Mouse (Mus musculus): Measurements from ENCODE around the gene Slc24a4. TPM values are rescaled to one million over a fixed set of nuclear protein-coding genes. Genes with fewer than 3 reads are reported as not detected.

The Slc24a4 gene
- polyA plus RNA-seq, 1 experiment from 2014 or later, result 0.16 TPM

DNA sequence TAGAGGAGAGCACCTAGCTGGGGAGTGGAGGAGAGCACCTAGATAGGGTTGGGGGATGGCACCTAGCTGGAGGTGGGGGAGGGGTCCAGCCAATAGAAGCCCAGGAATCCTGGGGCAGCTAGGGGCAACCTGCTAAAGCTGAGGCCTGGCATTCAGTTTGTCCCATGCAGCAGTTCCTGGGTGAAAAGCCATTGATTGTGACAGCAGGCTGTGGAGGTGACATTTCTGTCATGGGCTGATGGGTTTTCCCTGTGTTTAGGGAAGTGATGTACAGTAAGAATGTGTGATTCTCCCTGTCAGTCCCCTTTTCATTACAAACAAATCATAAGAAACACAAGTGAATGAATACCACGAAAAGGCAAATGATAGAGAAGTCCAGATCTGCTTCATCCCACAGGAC is 167.8 kb downstream of the Slc24a4 start:
- DNase-seq (ENCODE audit: low spot score) (no peak), ATAC-seq (replicated peaks; ENCODE audit: low FRiP score) (no peak)
- Histone ChIP-seq H3K9ac (ENCODE audit: low read length) (no peak overlapping the region), H3K27ac (ENCODE audit: low read depth, low read length) (no peak overlapping the region), H3K36me3 (ENCODE audit: control insufficient read depth, insufficient read depth, low read length) (no peaks in the 10 kb centered on the region), H3K27me3 (ENCODE audit: control insufficient read depth, insufficient read depth, low read length) (no peaks in the 10 kb centered on the region), H3K4me1 (replicated peaks; ENCODE audit: control insufficient read depth, insufficient read depth, low read length) (no peaks in the 10 kb centered on the region), H3K9me3 (ENCODE audit: control insufficient read depth, low read length) (no peaks in the 10 kb centered on the region), H3K4me2 (ENCODE audit: low read depth, low read length, severe bottlenecking) (no peak overlapping the region), H3K4me3 (ENCODE audit: low read depth, low read length) (no peak overlapping the region)
- WGBS, result 88% methylated on average over 1 of the region's 1 CpGs

DNA sequence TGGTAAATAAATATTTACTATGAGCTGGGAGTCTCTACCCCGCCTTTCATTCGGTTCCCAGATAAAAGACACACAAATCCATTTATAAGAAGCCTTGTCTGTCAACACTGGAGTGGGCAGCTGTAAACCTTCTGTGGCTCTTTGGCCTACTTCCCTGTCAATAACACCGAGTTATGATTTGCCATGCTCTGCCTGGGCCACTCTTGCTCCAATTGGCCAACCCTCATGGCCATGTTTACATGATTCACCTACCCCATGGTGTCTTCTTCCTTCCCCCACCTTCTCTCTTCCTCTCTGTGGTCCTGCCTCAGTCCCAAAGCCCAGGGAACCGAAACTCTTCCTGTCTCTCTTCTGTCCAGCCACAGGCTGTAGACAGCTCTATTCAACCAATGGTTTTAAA is 168.4 kb downstream of the Slc24a4 start:
- DNase-seq (ENCODE audit: low spot score), result no peak
- no peaks in the 10 kb centered on the region for H3K4me1 ChIP-seq (replicated peaks; ENCODE audit: control insufficient read depth, insufficient read depth, low read length)
- no peak overlapping the region for H3K4me3 ChIP-seq (ENCODE audit: low read depth, low read length)
- no peak overlapping the region for H3K9ac ChIP-seq (ENCODE audit: low read length)
- H3K27me3 ChIP-seq (ENCODE audit: control insufficient read depth, insufficient read depth, low read length), result no peaks in the 10 kb centered on the region
- H3K9me3 ChIP-seq (ENCODE audit: control insufficient read depth, low read length), result no peaks in the 10 kb centered on the region
- no peaks in the 10 kb centered on the region for H3K36me3 ChIP-seq (ENCODE audit: control insufficient read depth, insufficient read depth, low read length)
- no peak overlapping the region for H3K27ac ChIP-seq (ENCODE audit: low read depth, low read length)
- WGBS, result 84% methylated on average over 4 of the region's 4 CpGs
- no peak for ATAC-seq (replicated peaks; ENCODE audit: low FRiP score)
- H3K4me2 ChIP-seq (ENCODE audit: low read depth, low read length, severe bottlenecking), result no peak overlapping the region

DNA sequence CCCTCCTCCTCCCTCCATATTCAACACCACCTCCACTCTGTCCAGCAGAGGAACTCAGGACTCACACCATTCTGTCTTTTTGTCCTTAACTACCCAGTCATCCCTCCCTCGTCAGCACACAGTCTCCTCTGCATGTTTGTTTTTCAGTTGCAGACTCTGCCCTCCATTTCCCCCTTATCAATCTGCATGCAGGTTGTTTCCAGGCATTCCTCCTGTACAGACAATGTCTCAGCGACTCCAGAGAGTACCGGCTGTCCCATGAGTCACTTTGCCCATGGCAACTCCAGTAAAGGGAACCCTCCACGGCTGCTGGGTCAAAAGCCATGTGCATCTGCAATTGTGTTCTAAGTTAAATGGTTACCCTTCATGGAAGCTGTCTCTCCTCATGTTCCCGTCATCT is 170.7 kb downstream of the Slc24a4 start:
- DNase-seq (ENCODE audit: low spot score) (no peak), ATAC-seq (replicated peaks; ENCODE audit: low FRiP score) (no peak)
- H3K4me3 ChIP-seq (ENCODE audit: low read depth, low read length), result no peak overlapping the region
- no peaks in the 10 kb centered on the region for H3K9me3 ChIP-seq (ENCODE audit: control insufficient read depth, low read length)
- H3K9ac ChIP-seq (ENCODE audit: low read length), result no peak overlapping the region
- WGBS, result 85% methylated on average over 5 of the region's 5 CpGs
- H3K27me3 ChIP-seq (ENCODE audit: control insufficient read depth, insufficient read depth, low read length), result no peaks in the 10 kb centered on the region
- no peak overlapping the region for H3K4me2 ChIP-seq (ENCODE audit: low read depth, low read length, severe bottlenecking)
- no peak overlapping the region for H3K27ac ChIP-seq (ENCODE audit: low read depth, low read length)
- H3K36me3 ChIP-seq (ENCODE audit: control insufficient read depth, insufficient read depth, low read length), result no peaks in the 10 kb centered on the region
- no peaks in the 10 kb centered on the region for H3K4me1 ChIP-seq (replicated peaks; ENCODE audit: control insufficient read depth, insufficient read depth, low read length)

DNA sequence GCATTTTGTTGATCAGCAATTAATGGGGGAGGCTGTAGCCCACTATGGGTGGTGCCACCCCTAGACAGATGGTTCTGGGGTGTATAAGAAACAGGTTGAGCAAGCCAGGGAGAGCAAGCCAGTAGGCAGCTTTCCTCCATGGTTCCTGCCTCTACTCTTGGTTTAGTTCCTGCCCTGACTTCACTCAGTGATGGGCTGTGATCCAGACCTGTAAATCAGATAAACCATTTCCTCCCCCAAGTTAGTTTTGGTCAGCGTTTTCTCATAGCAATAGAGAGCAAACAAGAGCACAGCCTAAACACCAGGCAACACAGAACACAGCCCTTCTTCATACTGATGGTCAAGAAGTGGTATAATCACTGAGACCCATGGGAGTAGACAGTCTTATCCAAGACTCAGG is 173.1 kb downstream of the Slc24a4 start:
- H3K9ac ChIP-seq (ENCODE audit: low read length), result no peak overlapping the region
- no peaks in the 10 kb centered on the region for H3K4me1 ChIP-seq (replicated peaks; ENCODE audit: control insufficient read depth, insufficient read depth, low read length)
- no peaks in the 10 kb centered on the region for H3K36me3 ChIP-seq (ENCODE audit: control insufficient read depth, insufficient read depth, low read length)
- ATAC-seq (replicated peaks; ENCODE audit: low FRiP score) (no peak), DNase-seq (ENCODE audit: low spot score) (no peak)
- no peaks in the 10 kb centered on the region for H3K9me3 ChIP-seq (ENCODE audit: control insufficient read depth, low read length)
- H3K27me3 ChIP-seq (ENCODE audit: control insufficient read depth, insufficient read depth, low read length), result no peaks in the 10 kb centered on the region
- no peak overlapping the region for H3K4me2 ChIP-seq (ENCODE audit: low read depth, low read length, severe bottlenecking)
- no peak overlapping the region for H3K27ac ChIP-seq (ENCODE audit: low read depth, low read length)
- H3K4me3 ChIP-seq (ENCODE audit: low read depth, low read length), result no peak overlapping the region
- 89% methylated on average over 1 of the region's 1 CpGs for WGBS

DNA sequence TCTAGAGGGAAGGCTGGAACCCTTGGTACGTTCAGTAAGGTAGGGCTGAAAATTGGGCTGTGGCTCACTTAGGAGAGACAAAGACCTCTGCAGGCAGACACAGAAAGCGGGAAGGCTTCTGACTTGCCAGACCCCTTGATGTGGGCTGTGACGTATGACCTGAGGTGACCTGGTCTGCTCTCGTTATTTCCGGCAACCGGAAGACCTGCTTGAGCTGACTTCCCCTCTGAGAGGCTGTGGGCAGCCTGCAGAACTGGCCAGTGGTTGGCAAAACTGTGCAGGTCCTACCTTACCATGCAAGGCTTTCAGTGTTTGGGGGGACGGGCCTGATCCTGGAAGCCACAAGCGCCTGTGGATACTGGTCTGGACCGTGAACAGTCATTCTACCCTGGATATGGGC is 173.8 kb downstream of the Slc24a4 start:
- no peak overlapping the region for H3K9ac ChIP-seq (ENCODE audit: low read length)
- H3K4me2 ChIP-seq (ENCODE audit: low read depth, low read length, severe bottlenecking), result no peak overlapping the region
- no peaks in the 10 kb centered on the region for H3K27me3 ChIP-seq (ENCODE audit: control insufficient read depth, insufficient read depth, low read length)
- WGBS, result 87% methylated on average over 9 of the region's 9 CpGs
- no peaks in the 10 kb centered on the region for H3K36me3 ChIP-seq (ENCODE audit: control insufficient read depth, insufficient read depth, low read length)
- no peaks in the 10 kb centered on the region for H3K9me3 ChIP-seq (ENCODE audit: control insufficient read depth, low read length)
- DNase-seq (ENCODE audit: low spot score), result no peak
- H3K4me3 ChIP-seq (ENCODE audit: low read depth, low read length), result no peak overlapping the region
- H3K4me1 ChIP-seq (replicated peaks; ENCODE audit: control insufficient read depth, insufficient read depth, low read length), result no peaks in the 10 kb centered on the region
- ATAC-seq (replicated peaks; ENCODE audit: low FRiP score), result no peak
- H3K27ac ChIP-seq (ENCODE audit: low read depth, low read length), result no peak overlapping the region

DNA sequence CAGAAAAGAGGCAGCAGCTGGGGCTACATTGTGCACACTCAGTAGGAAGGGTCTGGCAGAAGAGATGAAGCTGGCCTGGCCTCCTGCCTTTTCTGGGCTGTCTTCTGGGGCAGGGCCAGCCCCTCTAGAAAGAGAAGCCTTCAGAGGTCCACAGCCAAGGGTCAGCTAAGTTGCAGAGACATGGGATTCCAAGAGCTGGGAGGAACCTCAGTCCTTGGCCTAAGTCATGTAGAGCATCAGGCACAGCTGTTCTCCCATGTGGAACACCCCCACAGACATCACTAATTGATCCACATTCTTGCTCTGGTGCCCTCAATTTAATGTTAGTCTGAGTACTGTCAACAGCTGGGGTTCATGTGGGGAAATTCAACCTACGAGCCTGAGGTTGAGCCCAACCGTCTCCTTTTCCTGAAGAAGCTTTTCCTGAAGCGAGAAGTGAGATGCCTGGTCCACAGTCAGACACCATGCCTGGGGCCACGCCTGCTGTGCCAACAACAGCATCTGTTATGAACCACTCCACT is 174.4 kb downstream of the Slc24a4 start:
- no peak overlapping the region for H3K4me3 ChIP-seq (ENCODE audit: low read depth, low read length)
- H3K27ac ChIP-seq (ENCODE audit: low read depth, low read length), result no peak overlapping the region
- no peak overlapping the region for H3K9ac ChIP-seq (ENCODE audit: low read length)
- no peaks in the 10 kb centered on the region for H3K27me3 ChIP-seq (ENCODE audit: control insufficient read depth, insufficient read depth, low read length)
- 81% methylated on average over 4 of the region's 4 CpGs for WGBS
- H3K9me3 ChIP-seq (ENCODE audit: control insufficient read depth, low read length), result no peaks in the 10 kb centered on the region
- DNase-seq (ENCODE audit: low spot score), result no peak
- H3K4me2 ChIP-seq (ENCODE audit: low read depth, low read length, severe bottlenecking), result no peak overlapping the region
- no peaks in the 10 kb centered on the region for H3K4me1 ChIP-seq (replicated peaks; ENCODE audit: control insufficient read depth, insufficient read depth, low read length)
- no peak for ATAC-seq (replicated peaks; ENCODE audit: low FRiP score)
- no peaks in the 10 kb centered on the region for H3K36me3 ChIP-seq (ENCODE audit: control insufficient read depth, insufficient read depth, low read length)

DNA sequence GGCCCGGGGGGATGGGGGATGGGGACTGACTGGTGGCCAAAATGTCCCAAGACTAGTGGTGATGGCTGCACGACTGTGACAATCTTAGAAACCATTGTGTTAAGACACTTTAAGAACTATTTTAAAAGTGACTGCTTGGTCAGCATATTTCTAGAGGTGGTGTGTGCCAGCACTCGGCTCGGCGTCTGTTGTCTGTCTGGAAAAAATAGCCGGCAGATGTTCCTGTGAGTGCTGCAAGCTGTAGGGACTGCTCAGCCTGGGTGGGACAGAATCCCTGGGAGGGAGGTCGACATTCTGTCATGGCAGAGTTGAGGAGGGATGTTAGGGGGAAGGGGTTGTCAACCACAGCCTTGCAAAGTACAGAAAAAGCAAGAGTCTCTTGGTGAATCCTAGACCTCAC is 175.3 kb downstream of the Slc24a4 start:
- no peak for DNase-seq (ENCODE audit: low spot score)
- no peak for ATAC-seq (replicated peaks; ENCODE audit: low FRiP score)
- Histone ChIP-seq H3K4me3 (ENCODE audit: low read depth, low read length) (no peak overlapping the region), H3K36me3 (ENCODE audit: control insufficient read depth, insufficient read depth, low read length) (no peaks in the 10 kb centered on the region), H3K27me3 (ENCODE audit: control insufficient read depth, insufficient read depth, low read length) (no peaks in the 10 kb centered on the region), H3K27ac (ENCODE audit: low read depth, low read length) (no peak overlapping the region), H3K9me3 (ENCODE audit: control insufficient read depth, low read length) (no peaks in the 10 kb centered on the region), H3K9ac (ENCODE audit: low read length) (no peak overlapping the region), H3K4me2 (ENCODE audit: low read depth, low read length, severe bottlenecking) (no peak overlapping the region), H3K4me1 (replicated peaks; ENCODE audit: control insufficient read depth, insufficient read depth, low read length) (no peaks in the 10 kb centered on the region)
- 71% methylated on average over 7 of the region's 7 CpGs for WGBS

DNA sequence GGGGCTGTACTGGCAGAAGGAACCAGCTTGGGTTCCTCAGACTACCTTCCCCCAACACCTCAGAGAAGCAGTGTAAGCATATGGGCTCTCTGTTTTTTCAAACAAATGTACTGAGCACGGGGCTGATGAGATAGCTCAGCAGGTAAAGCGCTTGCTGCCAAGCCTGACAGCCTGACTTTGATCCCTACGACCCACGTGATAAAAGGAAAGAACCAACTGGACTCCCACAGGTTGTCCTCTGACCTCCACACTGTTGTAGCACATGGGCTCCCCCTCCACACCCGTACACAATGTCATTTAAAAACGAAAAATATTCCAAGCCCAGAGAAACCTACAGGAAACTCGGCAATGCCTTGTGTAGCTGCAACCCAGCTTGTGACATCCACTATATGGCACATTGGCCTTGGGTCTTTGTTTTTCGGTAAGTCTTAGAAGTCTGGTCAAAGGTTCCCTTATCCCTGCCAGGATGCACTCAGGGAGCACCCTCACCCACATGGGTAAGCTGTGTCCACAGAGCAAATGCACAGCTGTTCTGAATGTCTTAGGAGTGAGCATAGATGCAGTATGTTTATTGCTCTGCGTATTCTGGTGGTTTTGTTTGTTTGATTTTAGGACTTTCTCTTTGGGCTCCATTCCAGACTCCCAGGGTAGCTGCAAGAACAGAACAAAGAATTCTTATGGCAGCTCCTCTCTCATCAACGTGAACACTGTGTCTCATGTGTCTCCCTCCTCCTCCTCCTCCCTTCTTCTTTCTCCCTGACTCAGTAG is 176.7 kb downstream of the Slc24a4 start:
- Histone ChIP-seq H3K9me3 (ENCODE audit: control insufficient read depth, low read length) (no peaks in the 10 kb centered on the region), H3K36me3 (ENCODE audit: control insufficient read depth, insufficient read depth, low read length) (no peaks in the 10 kb centered on the region), H3K27ac (ENCODE audit: low read depth, low read length) (no peak overlapping the region), H3K9ac (ENCODE audit: low read length) (no peak overlapping the region), H3K4me3 (ENCODE audit: low read depth, low read length) (no peak overlapping the region), H3K4me1 (replicated peaks; ENCODE audit: control insufficient read depth, insufficient read depth, low read length) (no peaks in the 10 kb centered on the region), H3K4me2 (ENCODE audit: low read depth, low read length, severe bottlenecking) (no peak overlapping the region), H3K27me3 (ENCODE audit: control insufficient read depth, insufficient read depth, low read length) (no peaks in the 10 kb centered on the region)
- no peak for ATAC-seq (replicated peaks; ENCODE audit: low FRiP score)
- DNase-seq (ENCODE audit: low spot score), result no peak
- 75% methylated on average over 10 of the region's 10 CpGs for WGBS

DNA sequence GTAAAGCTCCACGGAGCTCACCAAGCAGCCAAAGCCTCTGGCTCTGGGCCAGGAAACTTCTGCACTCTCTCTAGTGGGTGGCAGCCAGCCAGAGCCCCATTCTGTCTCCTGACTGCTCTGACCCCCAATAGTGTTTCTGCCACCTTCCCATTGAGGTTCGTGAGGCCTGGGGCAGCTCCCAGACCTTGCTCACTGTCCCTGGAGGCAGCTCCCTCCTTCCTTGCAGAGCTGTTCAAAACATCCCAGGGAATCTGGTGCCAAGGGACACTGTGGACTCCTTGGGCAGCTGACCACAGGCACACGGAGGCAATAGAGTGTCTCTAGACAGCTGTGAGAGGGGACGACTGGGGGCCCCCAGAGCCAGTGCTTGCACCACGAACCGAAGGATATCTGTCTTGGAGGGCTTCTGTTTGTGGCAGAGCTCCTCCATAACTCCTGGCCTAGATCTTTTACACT is 179.5 kb downstream of the Slc24a4 start:
- Histone ChIP-seq H3K4me2 (ENCODE audit: low read depth, low read length, severe bottlenecking) (no peak overlapping the region), H3K9ac (ENCODE audit: low read length) (no peak overlapping the region), H3K4me3 (ENCODE audit: low read depth, low read length) (no peak overlapping the region), H3K4me1 (replicated peaks; ENCODE audit: control insufficient read depth, insufficient read depth, low read length) (no peaks in the 10 kb centered on the region), H3K36me3 (ENCODE audit: control insufficient read depth, insufficient read depth, low read length) (no peaks in the 10 kb centered on the region), H3K9me3 (ENCODE audit: control insufficient read depth, low read length) (no peaks in the 10 kb centered on the region), H3K27ac (ENCODE audit: low read depth, low read length) (no peak overlapping the region), H3K27me3 (ENCODE audit: control insufficient read depth, insufficient read depth, low read length) (no peaks in the 10 kb centered on the region)
- ATAC-seq (replicated peaks; ENCODE audit: low FRiP score), result no peak
- DNase-seq (ENCODE audit: low spot score), result no peak
- WGBS, result 84% methylated on average over 6 of the region's 6 CpGs
